8 mouse cellular contexts compared by ENCODE assay signal in the genomic region with DNA sequence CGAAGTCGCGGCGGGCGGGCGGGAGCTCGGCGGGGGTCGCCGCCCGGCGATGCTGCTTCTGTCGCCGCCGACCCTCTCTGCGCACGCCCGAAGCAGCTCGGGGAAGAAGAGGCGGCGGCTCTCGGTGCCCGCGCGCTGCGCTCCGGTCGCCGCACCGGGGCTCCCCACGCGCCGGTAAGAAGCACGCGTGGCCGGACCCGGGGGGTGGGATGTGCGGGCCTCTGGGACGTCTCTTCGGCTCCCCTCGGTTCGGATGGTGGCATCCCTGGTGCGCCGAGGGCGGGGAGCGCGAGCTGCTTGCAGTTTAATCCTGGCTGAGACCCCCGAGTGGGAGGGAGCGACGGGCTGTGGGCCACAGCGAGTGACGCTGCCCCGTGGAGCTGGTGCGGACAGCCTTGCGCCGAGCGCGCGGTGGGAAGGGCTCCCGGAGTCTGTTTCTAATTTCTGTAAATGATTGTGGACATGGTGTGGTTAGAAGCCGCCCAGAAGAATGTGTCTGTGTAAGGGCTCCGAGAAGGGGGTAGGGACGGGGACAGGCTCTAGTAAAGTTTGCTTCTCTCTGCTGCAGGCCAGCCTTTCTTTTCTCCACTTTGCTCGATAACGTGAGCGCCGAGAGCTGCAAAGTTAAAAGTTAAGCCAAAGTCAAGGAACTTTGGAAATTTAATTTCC. TPM values are rescaled to one million over a fixed set of nuclear protein-coding genes. Genes with fewer than 3 reads are reported as not detected.
DNase-seq lines count a peak whose midpoint lies in the region; TF ChIP-seq lines count a peak whose summit lies in the region.

No protein-coding gene starts in this region.

- TF ChIP-seq CTCF in liver, adult 2 months (IDR thresholded peaks at IDR 0.05; ENCODE audit: low read depth, low read length), result no peak

- no peaks in the 10 kb centered on the region for H3K36me3 ChIP-seq in liver, adult 2 months (ENCODE audit: control insufficient read depth, insufficient read depth, low read length)
- H3K36me3 ChIP-seq in myocyte (ENCODE audit: control insufficient read depth, insufficient read depth), result no peaks in the 10 kb centered on the region

- peak overlapping the region; percentile 59 for H3K9ac ChIP-seq in liver, adult 2 months (ENCODE audit: low read depth, low read length)

- peak overlapping the region; percentile 35 for H3K4me3 ChIP-seq in liver, adult 2 months (ENCODE audit: insufficient read depth, low read depth, low read length)
- H3K4me3 ChIP-seq in myocyte, result peak overlapping the region; percentile 29

- no peak overlapping the region for H3K27ac ChIP-seq in liver, adult 2 months (replicated peaks; ENCODE audit: insufficient read depth, low read depth, low read length)

- peak overlapping the region; percentile 46 for H3ac ChIP-seq in myocyte (ENCODE audit: control insufficient read depth, insufficient read length)

- DNase-seq in urinary bladder, adult 2 months (ENCODE audit: low spot score), result peak; percentile 45
- no peak for DNase-seq in urinary bladder, postnatal 10 days (ENCODE audit: low spot score)
- DNase-seq in embryo, embryonic 10.5 days (ENCODE audit: low spot score), result peak; percentile 65
- DNase-seq in heart, adult 18-20 months, result peak; percentile 15 to 62
- peak; percentile 77 for DNase-seq in kidney, adult 18-20 months
- no peak for DNase-seq in liver, adult 2 months (ENCODE audit: extremely low read depth, low read depth, low spot score)
- DNase-seq in thymus, postnatal 0 days (ENCODE audit: low spot score), result peak; percentile 5

- no peaks in the 10 kb centered on the region; the same call in 1 of the 2 replicates for H3K4me1 ChIP-seq in liver, adult 2 months (ENCODE audit: control insufficient read depth, insufficient read depth, low read length)

- H3K79me2 ChIP-seq in liver, adult 2 months (ENCODE audit: control insufficient read depth, insufficient read depth, low read length), result no peaks in the 10 kb centered on the region
- H3K79me2 ChIP-seq in myocyte (ENCODE audit: control insufficient read depth, insufficient read depth), result no peaks in the 10 kb centered on the region

- 1% methylated on average over 67 of the region's 67 CpGs for WGBS in liver, adult 2 months

- no peak for TF ChIP-seq POLR2A in liver, adult 2 months (IDR thresholded peaks at IDR 0.05; ENCODE audit: extremely low read depth, insufficient read depth, low read length)
- TF ChIP-seq POLR2A in myocyte (IDR thresholded peaks at IDR 0.05; ENCODE audit: insufficient read length, low read depth), result no peak

- H3K27me3 ChIP-seq in liver, adult 2 months (ENCODE audit: control insufficient read depth, insufficient read depth, low read length), result no peaks in the 10 kb centered on the region
- no peaks in the 10 kb centered on the region for H3K27me3 ChIP-seq in myocyte (ENCODE audit: control insufficient read depth, insufficient read depth, insufficient read length)

- H3K4me2 ChIP-seq in myocyte (ENCODE audit: low read depth), result peak overlapping the region; percentile 86

TF ChIP-seq in myocyte, 11 proteins besides CTCF, POLR2A, EP300 and RAD21:
- TF ChIP-seq REST (IDR thresholded peaks at IDR 0.05; ENCODE audit: insufficient read depth, insufficient read length) (no peak), MYOD1 (IDR thresholded peaks at IDR 0.05; ENCODE audit: control insufficient read depth in 1 of 3, insufficient read length in 2 of 3, low read depth in 2 of 3) (no peak), TCF12 (IDR thresholded peaks at IDR 0.05; ENCODE audit: insufficient read depth, poor library complexity, severe bottlenecking) (no peak), CEBPB (IDR thresholded peaks at IDR 0.05; ENCODE audit: insufficient read depth, poor library complexity, severe bottlenecking) (no peak), POLR2AphosphoS2 (IDR thresholded peaks at IDR 0.05; ENCODE audit: insufficient read length, low read depth) (no peak)

RNA-seq across cellular contexts. Expression of gene Ptpn13, which starts 0.5 kb away (rescaled TPM):
- 37.8 and 42.2 TPM in 2 replicates for polyA plus RNA-seq in urinary bladder, adult 2 months (2012; rRNA removed)
- total RNA-seq in heart, adult 18-20 months (2021), result 1 to 10 TPM; 4.8 to 6.2 TPM
- 0.83 and 1.1 TPM in 2 replicates for total RNA-seq in liver, adult 2 months (2014; rRNA removed)
- polyA plus RNA-seq in liver, adult 2 months (2012; rRNA removed), result 0.38 and 0.41 TPM in 2 replicates
- polyA plus RNA-seq in myocyte (2012; fragmentation: generic; extraction: Trizol), result 5.3 TPM
- polyA plus RNA-seq in thymus, postnatal 0 days (2015; fragmentation: Nextera tagmentation; extraction: Ambion mirVana), result 4.7 and 5.6 TPM in 2 replicates

Comparison
In these comparisons a context has a peak if more than half of its experiments do, and no peak if none do; other contexts are left out.
1. DNase-seq: peak in urinary bladder, adult 2 months (single experiment), embryo, embryonic 10.5 days (single experiment), heart, adult 18-20 months (2 of 2), kidney, adult 18-20 months (single experiment) and thymus, postnatal 0 days (single experiment); none in urinary bladder, postnatal 10 days (single experiment) and liver, adult 2 months (single experiment).